Mouse (Mus musculus): ENCODE data around the gene Epm2aip1. TPM values are rescaled to one million over a fixed set of nuclear protein-coding genes. Genes with fewer than 3 reads are reported as not detected.

Epm2aip1 gene
- total RNA-seq, 2 experiments from 2014 or later, result 87.2 to 87.9 TPM

GRCm38 (mm10) chr9:111320912-111321311 lies 49.2 kb downstream of the Epm2aip1 start:
- DNase-seq (ENCODE audit: low spot score in 2 of 2), result peak; percentile 47 to 54

- DNase-seq (ENCODE audit: low spot score in 2 of 2), result peak; percentile 15 to 40
Observed at GRCm38 (mm10) chr9:111324881-111325280, 53.2 kb downstream of the Epm2aip1 start.

Other genes starting within 250 kb of the Epm2aip1 start
- 1 to 10 TPM in 1 of 2 experiments, under 1 TPM in 1; 0.82 to 1.2 TPM for gene Ccrl2, start 214.4 kb upstream of the Epm2aip1 start, total RNA-seq (2021)
- gene Lrrfip2, start 154.3 kb upstream of the Epm2aip1 start, total RNA-seq (2021), result 10 to 100 TPM; 43.9 to 48.6 TPM
- 10 to 100 TPM; 17.1 to 17.3 TPM for gene Mlh1, start 138 bp upstream of the Epm2aip1 start, total RNA-seq (2021)
- 100 to 1,000 TPM; 277 to 278 TPM for gene Trank1, start 39.8 kb downstream of the Epm2aip1 start, total RNA-seq (2021)
- 10 to 100 TPM; 44.6 to 53.7 TPM for gene Dclk3, start 167.2 kb downstream of the Epm2aip1 start, total RNA-seq (2021)